Mouse (Mus musculus): Measurements from ENCODE around the gene Nek1.

Nek1 gene

GRCm38 (mm10) chr8:60992910-60993638, at the start of gene Nek1:
Nek1 (plus strand) TSS chr8:60993195.
- peak; percentile 95 for DNase-seq (ENCODE audit: low spot score)

- DNase-seq (ENCODE audit: low spot score) = no peak
These were observed 45.5 kb upstream of the Nek1 start for GRCm38 (mm10) chr8:60947503-60947902.

- no peak for DNase-seq (ENCODE audit: low spot score)
These were observed 43.1 kb upstream of the Nek1 start for GRCm38 (mm10) chr8:60949859-60950258.

- no peak for DNase-seq (ENCODE audit: low spot score)
These were observed 41.7 kb upstream of the Nek1 start for GRCm38 (mm10) chr8:60951271-60951670.

- DNase-seq (ENCODE audit: low spot score) = no peak
These were observed 41.2 kb upstream of the Nek1 start for GRCm38 (mm10) chr8:60951757-60952156.

GRCm38 (mm10) chr8:60952803-60953202, 40.2 kb upstream of the Nek1 start:
- no peak for DNase-seq (ENCODE audit: low spot score)

GRCm38 (mm10) chr8:60954281-60955014, 38.5 kb upstream of the Nek1 start:
- peak; percentile 79 for DNase-seq (ENCODE audit: low spot score)

GRCm38 (mm10) chr8:60956847-60957246, 36.1 kb upstream of the Nek1 start:
- DNase-seq (ENCODE audit: low spot score) = no peak

- DNase-seq (ENCODE audit: low spot score) = no peak
These were observed 30.2 kb upstream of the Nek1 start for GRCm38 (mm10) chr8:60962763-60963162.

GRCm38 (mm10) chr8:60963931-60964330, 29.1 kb upstream of the Nek1 start:
- no peak for DNase-seq (ENCODE audit: low spot score)

- no peak for DNase-seq (ENCODE audit: low spot score)
These were observed 28.5 kb upstream of the Nek1 start for GRCm38 (mm10) chr8:60964518-60964917.

GRCm38 (mm10) chr8:60965306-60965705, 27.7 kb upstream of the Nek1 start:
- DNase-seq (ENCODE audit: low spot score) = no peak

- no peak for DNase-seq (ENCODE audit: low spot score)
These were observed 27.3 kb upstream of the Nek1 start for GRCm38 (mm10) chr8:60965741-60966140.

- DNase-seq (ENCODE audit: low spot score) = no peak
These were observed 23.9 kb upstream of the Nek1 start for GRCm38 (mm10) chr8:60969091-60969490.

- DNase-seq (ENCODE audit: low spot score) = no peak
These were observed 21.2 kb upstream of the Nek1 start for GRCm38 (mm10) chr8:60971808-60972207.

- no peak for DNase-seq (ENCODE audit: low spot score)
These were observed 19.5 kb upstream of the Nek1 start for GRCm38 (mm10) chr8:60973448-60973847.

GRCm38 (mm10) chr8:60974837-60975236, 18.2 kb upstream of the Nek1 start:
- no peak for DNase-seq (ENCODE audit: low spot score)

GRCm38 (mm10) chr8:60976818-60977217, 16.2 kb upstream of the Nek1 start:
- DNase-seq (ENCODE audit: low spot score) = no peak

- DNase-seq (ENCODE audit: low spot score) = no peak
These were observed 14.5 kb upstream of the Nek1 start for GRCm38 (mm10) chr8:60978496-60978895.

GRCm38 (mm10) chr8:60981388-60981787, 11.6 kb upstream of the Nek1 start:
- no peak for DNase-seq (ENCODE audit: low spot score)

- DNase-seq (ENCODE audit: low spot score) = peak; percentile 94
These were observed 10.0 kb upstream of the Nek1 start, which contains the start of gene Clcn3 for GRCm38 (mm10) chr8:60982701-60983687. Clcn3 (minus strand) TSS chr8:60983300.

GRCm38 (mm10) chr8:60983688-60984079, 9.3 kb upstream of the Nek1 start:
- no peak for DNase-seq (ENCODE audit: low spot score)
